Mouse (Mus musculus): Measurements from ENCODE around the gene Cops2.

GRCm38 (mm10) chr2:125864551-125864950 lies 5.6 kb upstream of the Cops2 start:
- TF ChIP-seq HCFC1 (IDR thresholded peaks at IDR 0.05; ENCODE audit: borderline replicate concordance, insufficient read depth, low read length) (no peak), CHD2 (IDR thresholded peaks at IDR 0.05; ENCODE audit: low read depth, low read length) (no peak), ZNF384 (IDR thresholded peaks at IDR 0.05; ENCODE audit: low read depth, low read length) (no peak), MAFK (IDR thresholded peaks at IDR 0.05; ENCODE audit: insufficient read depth, low read depth, low read length) (no peak)
